Mouse (Mus musculus) liver, embryonic 11.5 days (tissue): ENCODE results near the gene Kansl3. TPM values are rescaled to one million over a fixed set of nuclear protein-coding genes. Genes with fewer than 3 reads are reported as not detected.

Experiments used
- ATAC-seq: fragments of 200-750 bp; cut with Nextera tagmentation; replicated peaks from 2 replicates; pipeline ENCODE4 v1.8.0; 2017; ENCODE audit warnings: moderate number of reproducible peaks, mild to moderate bottlenecking, moderate TSS enrichment, moderate library complexity; ENCODE audit not compliant: low FRiP score
- DNase-seq: peaks from one replicate; pipeline ENCODE4 v3.0.0-alpha.2; 2017; ENCODE audit warnings: low spot score
- H3K27ac ChIP-seq: fragments of 300-500 bp; sonication (generic); 2 replicates; pipeline ENCODE4 v1.5.1; 2014; ENCODE audit warnings: mild to moderate bottlenecking, low read depth, low read length, control low read depth
- H3K27me3 ChIP-seq: fragments of 300-500 bp; sonication (generic); replicated peaks from 2 replicates; pipeline ENCODE4 v1.6.1; 2014; ENCODE audit warnings: low read length, mixed read lengths; ENCODE audit not compliant: control insufficient read depth, insufficient read depth
- H3K36me3 ChIP-seq: fragments of 300-500 bp; sonication (generic); 2 replicates; pipeline ENCODE4 v1.6.1; 2014; ENCODE audit warnings: mild to moderate bottlenecking, low read length, moderate library complexity, mixed read lengths; ENCODE audit not compliant: control insufficient read depth, insufficient read depth
- H3K4me1 ChIP-seq: fragments of 300-500 bp; sonication (generic); replicated peaks from 2 replicates; pipeline ENCODE4 v1.6.1; 2014; ENCODE audit warnings: low read length, mixed read lengths; ENCODE audit not compliant: control insufficient read depth, insufficient read depth
- H3K4me2 ChIP-seq: fragments of 300-500 bp; sonication (generic); 2 replicates; pipeline ENCODE4 v1.6.1; 2014; ENCODE audit warnings: mild to moderate bottlenecking, control low read depth, moderate library complexity
- H3K4me3 ChIP-seq: fragments of 300-500 bp; sonication (generic); 2 replicates; pipeline ENCODE4 v1.5.1; 2014; ENCODE audit warnings: low read depth, low read length, control low read depth
- H3K9ac ChIP-seq: fragments of 300-500 bp; sonication (generic); 2 replicates; pipeline ENCODE4 v1.6.1; 2014; ENCODE audit warnings: low read depth, low read length, control low read depth
- H3K9me3 ChIP-seq: fragments of 300-500 bp; sonication (generic); 2 replicates; pipeline ENCODE4 v1.6.1; 2016; ENCODE audit warnings: low read length, inconsistent platforms, mixed read lengths; ENCODE audit not compliant: control insufficient read depth
- WGBS: fragments of 180-500 bp; shearing (Covaris S2); extraction: QIAGEN DNeasy Blood & Tissue Kit; methylation state at CpG from one replicate; pipeline ENCODE4 v1.1.7; 2014; 5-methylcytosine and 5-hydroxymethylcytosine counted together
- polyA plus RNA-seq: library from polyadenylated mRNA; unstranded; fragments of >200 nt; fragmentation: Nextera tagmentation; extraction: Ambion mirVana; gene quantifications from 2 replicates; pipeline ENCODE4 v1.2.1, GENCODE M21; 2014

The Kansl3 gene
- polyA plus RNA-seq, 1 experiment from 2014 or later: 27.9 TPM

- Histone ChIP-seq H3K9me3 (no peaks in the 10 kb centered on the region), H3K36me3 (no peaks in the 10 kb centered on the region), H3K4me3 (no peak overlapping the region), H3K4me1 (peaks cover 3% of the 10 kb centered on the region; the same call in 1 of the 2 replicates), H3K9ac (no peak overlapping the region), H3K4me2 (no peak overlapping the region), H3K27ac (no peak overlapping the region), H3K27me3 (peaks cover 72% of the 10 kb centered on the region)
- WGBS: 75% methylated on average over 8 of the region's 8 CpGs
- DNase-seq (no peak), ATAC-seq (no peak)
These were observed 66.7 kb downstream of the Kansl3 start for GRCm38 (mm10) chr1:36302273-36302672.

- H3K4me3 ChIP-seq: no peak overlapping the region
- ATAC-seq (no peak), DNase-seq (no peak)
- 80% methylated on average over 6 of the region's 6 CpGs for WGBS
- H3K36me3 ChIP-seq: no peaks in the 10 kb centered on the region
- H3K9ac ChIP-seq: no peak overlapping the region
- no peak overlapping the region for H3K27ac ChIP-seq
- no peak overlapping the region for H3K4me2 ChIP-seq
- H3K9me3 ChIP-seq: no peaks in the 10 kb centered on the region
- H3K27me3 ChIP-seq: peaks cover 75% of the 10 kb centered on the region
- peaks cover 3% of the 10 kb centered on the region; the same call in 1 of the 2 replicates for H3K4me1 ChIP-seq
These were observed 68.5 kb downstream of the Kansl3 start for GRCm38 (mm10) chr1:36300486-36300885.

GRCm38 (mm10) chr1:36299676-36300075 is 69.3 kb downstream of the Kansl3 start:
- Histone ChIP-seq H3K27ac (no peak overlapping the region), H3K9me3 (no peaks in the 10 kb centered on the region), H3K4me3 (no peak overlapping the region), H3K4me2 (no peak overlapping the region), H3K4me1 (peaks cover 3% of the 10 kb centered on the region; the same call in 1 of the 2 replicates), H3K27me3 (peaks cover 74% of the 10 kb centered on the region), H3K9ac (no peak overlapping the region), H3K36me3 (no peaks in the 10 kb centered on the region)
- no peak for ATAC-seq
- 57% methylated on average over 2 of the region's 2 CpGs for WGBS
- DNase-seq: no peak

GRCm38 (mm10) chr1:36299126-36299525 is 69.9 kb downstream of the Kansl3 start:
- Histone ChIP-seq H3K4me1 (peaks cover 3% of the 10 kb centered on the region; the same call in 1 of the 2 replicates), H3K27ac (no peak overlapping the region), H3K9me3 (no peaks in the 10 kb centered on the region), H3K36me3 (no peaks in the 10 kb centered on the region), H3K9ac (no peak overlapping the region), H3K27me3 (peaks cover 69% of the 10 kb centered on the region), H3K4me2 (no peak overlapping the region), H3K4me3 (no peak overlapping the region)
- DNase-seq: no peak
- WGBS: 32% methylated on average over 13 of the region's 13 CpGs
- no peak for ATAC-seq

- DNase-seq: no peak
- ATAC-seq: no peak
- WGBS: 74% methylated on average over 4 of the region's 4 CpGs
- no peaks in the 10 kb centered on the region for H3K36me3 ChIP-seq
- H3K4me1 ChIP-seq: 0 out of 2 replicates have a peak, but pooled peaks cover under 1% of the 10 kb centered on the region
- no peak overlapping the region for H3K9ac ChIP-seq
- H3K4me2 ChIP-seq: no peak overlapping the region
- H3K27me3 ChIP-seq: peaks cover 62% of the 10 kb centered on the region
- no peak overlapping the region for H3K4me3 ChIP-seq
- H3K9me3 ChIP-seq: no peaks in the 10 kb centered on the region
- H3K27ac ChIP-seq: no peak overlapping the region
These were observed 70.9 kb downstream of the Kansl3 start for GRCm38 (mm10) chr1:36298107-36298506.

- DNase-seq: no peak
These were observed 72.4 kb downstream of the Kansl3 start for GRCm38 (mm10) chr1:36296466-36297149.

GRCm38 (mm10) chr1:36294402-36294801 is 74.6 kb downstream of the Kansl3 start:
- H3K9ac ChIP-seq: no peak overlapping the region
- 72% methylated on average over 3 of the region's 3 CpGs for WGBS
- no peaks in the 10 kb centered on the region for H3K4me1 ChIP-seq
- no peak for ATAC-seq
- no peak overlapping the region for H3K27ac ChIP-seq
- H3K4me2 ChIP-seq: no peak overlapping the region
- no peak for DNase-seq
- no peak overlapping the region for H3K4me3 ChIP-seq
- H3K36me3 ChIP-seq: no peaks in the 10 kb centered on the region
- peaks cover 27% of the 10 kb centered on the region for H3K27me3 ChIP-seq
- no peaks in the 10 kb centered on the region for H3K9me3 ChIP-seq

More at GRCm38 (mm10) chr1:36296466-36297149, 72.4 kb downstream of the Kansl3 start:
- no peak overlapping the region for H3K27ac ChIP-seq
- H3K36me3 ChIP-seq: no peaks in the 10 kb centered on the region
- no peaks in the 10 kb centered on the region for H3K4me1 ChIP-seq
- ATAC-seq: no peak
- 36% methylated on average over 9 of the region's 9 CpGs for WGBS
- H3K4me3 ChIP-seq: no peak overlapping the region
- H3K9ac ChIP-seq: no peak overlapping the region
- peaks cover 47% of the 10 kb centered on the region for H3K27me3 ChIP-seq
- no peaks in the 10 kb centered on the region for H3K9me3 ChIP-seq
- H3K4me2 ChIP-seq: no peak overlapping the region

- ATAC-seq (no peak), DNase-seq (no peak)
- Histone ChIP-seq H3K9me3 (no peaks in the 10 kb centered on the region), H3K4me2 (no peak overlapping the region), H3K4me1 (no peaks in the 10 kb centered on the region), H3K9ac (no peak overlapping the region), H3K36me3 (no peaks in the 10 kb centered on the region), H3K27me3 (peaks cover 18% of the 10 kb centered on the region), H3K4me3 (no peak overlapping the region), H3K27ac (no peak overlapping the region)
- 84% methylated on average over 8 of the region's 8 CpGs for WGBS
These were observed 75.5 kb downstream of the Kansl3 start for GRCm38 (mm10) chr1:36293470-36293869.
